Mouse (Mus musculus): ENCODE measurements around the gene Thsd7b. TPM values are rescaled to one million over a fixed set of nuclear protein-coding genes. Genes with fewer than 3 reads are reported as not detected.

Thsd7b gene
- polyA plus RNA-seq, 1 experiment from 2014 or later: 32.2 TPM

GRCm38 (mm10) chr1:129705701-129706100, 432.6 kb downstream of the Thsd7b start:
- H3K27ac ChIP-seq (replicated peaks): no peak overlapping the region
- no peaks in the 10 kb centered on the region for H3K36me3 ChIP-seq
- H3K27me3 ChIP-seq: no peaks in the 10 kb centered on the region
- WGBS: 95% methylated on average over 1 of the region's 1 CpGs
- no peak for ATAC-seq (ENCODE audit: low read depth)
- no peak overlapping the region for H3K4me3 ChIP-seq
- no peaks in the 10 kb centered on the region for H3K9me3 ChIP-seq
- no peak overlapping the region for H3K4me2 ChIP-seq
- no peaks in the 10 kb centered on the region for H3K4me1 ChIP-seq (replicated peaks)
- H3K9ac ChIP-seq: no peak overlapping the region

- WGBS: 93% methylated on average over 3 of the region's 3 CpGs
- Histone ChIP-seq H3K27me3 (no peaks in the 10 kb centered on the region), H3K9me3 (no peaks in the 10 kb centered on the region), H3K4me1 (replicated peaks) (no peaks in the 10 kb centered on the region), H3K36me3 (no peaks in the 10 kb centered on the region), H3K9ac (no peak overlapping the region), H3K27ac (replicated peaks) (no peak overlapping the region), H3K4me2 (no peak overlapping the region), H3K4me3 (no peak overlapping the region)
- no peak for ATAC-seq (ENCODE audit: low read depth)
Measured at GRCm38 (mm10) chr1:129712706-129713105, 439.6 kb downstream of the Thsd7b start.

- ATAC-seq (ENCODE audit: low read depth): no peak
- 88% methylated on average over 3 of the region's 3 CpGs for WGBS
- no peaks in the 10 kb centered on the region for H3K4me1 ChIP-seq (replicated peaks)
- H3K4me3 ChIP-seq: no peak overlapping the region
- H3K27ac ChIP-seq (replicated peaks): no peak overlapping the region
- H3K27me3 ChIP-seq: no peaks in the 10 kb centered on the region
- H3K9ac ChIP-seq: no peak overlapping the region
- no peaks in the 10 kb centered on the region for H3K9me3 ChIP-seq
- H3K36me3 ChIP-seq: no peaks in the 10 kb centered on the region
- no peak overlapping the region for H3K4me2 ChIP-seq
Measured at GRCm38 (mm10) chr1:129713571-129713970, 440.5 kb downstream of the Thsd7b start.

GRCm38 (mm10) chr1:129719592-129719991, 446.5 kb downstream of the Thsd7b start:
- H3K4me3 ChIP-seq: no peak overlapping the region
- H3K27ac ChIP-seq (replicated peaks): no peak overlapping the region
- no peak for ATAC-seq (ENCODE audit: low read depth)
- H3K4me2 ChIP-seq: no peak overlapping the region
- no peaks in the 10 kb centered on the region for H3K36me3 ChIP-seq
- H3K4me1 ChIP-seq (replicated peaks): no peaks in the 10 kb centered on the region
- H3K27me3 ChIP-seq: no peaks in the 10 kb centered on the region
- H3K9ac ChIP-seq: no peak overlapping the region
- no peaks in the 10 kb centered on the region for H3K9me3 ChIP-seq

GRCm38 (mm10) chr1:129731991-129732390, 458.9 kb downstream of the Thsd7b start:
- no peaks in the 10 kb centered on the region for H3K36me3 ChIP-seq
- 87% methylated on average over 2 of the region's 2 CpGs for WGBS

GRCm38 (mm10) chr1:129747595-129747994, 474.5 kb downstream of the Thsd7b start:
- WGBS: 57% methylated on average over 3 of the region's 3 CpGs
- no peak overlapping the region for H3K9ac ChIP-seq
- H3K4me1 ChIP-seq (replicated peaks): peaks cover 5% of the 10 kb centered on the region; the same call in 1 of the 2 replicates
- H3K4me2 ChIP-seq: no peak overlapping the region
- no peak for ATAC-seq (ENCODE audit: low read depth)
- H3K27ac ChIP-seq (replicated peaks): no peak overlapping the region
- no peaks in the 10 kb centered on the region for H3K36me3 ChIP-seq
- no peak overlapping the region for H3K4me3 ChIP-seq
- no peaks in the 10 kb centered on the region for H3K27me3 ChIP-seq
- no peaks in the 10 kb centered on the region for H3K9me3 ChIP-seq

More at GRCm38 (mm10) chr1:129731991-129732390, 458.9 kb downstream of the Thsd7b start:
- H3K27me3 ChIP-seq: no peaks in the 10 kb centered on the region
- H3K9me3 ChIP-seq: no peaks in the 10 kb centered on the region
- no peak overlapping the region for H3K4me3 ChIP-seq
- no peak overlapping the region for H3K4me2 ChIP-seq
- ATAC-seq (ENCODE audit: low read depth): no peak
- no peak overlapping the region for H3K9ac ChIP-seq
- H3K4me1 ChIP-seq (replicated peaks): no peaks in the 10 kb centered on the region
- no peak overlapping the region for H3K27ac ChIP-seq (replicated peaks)

GRCm38 (mm10) chr1:129756548-129757240, 483.6 kb downstream of the Thsd7b start:
- H3K9me3 ChIP-seq: no peaks in the 10 kb centered on the region
- H3K36me3 ChIP-seq: no peaks in the 10 kb centered on the region
- no peak overlapping the region for H3K4me3 ChIP-seq
- 48% methylated on average over 1 of the region's 1 CpGs for WGBS
- no peak overlapping the region for H3K4me2 ChIP-seq
- no peaks in the 10 kb centered on the region for H3K27me3 ChIP-seq
- ATAC-seq (ENCODE audit: low read depth): peak; percentile 63
- H3K4me1 ChIP-seq (replicated peaks): peaks cover 9% of the 10 kb centered on the region; the same call in 1 of the 2 replicates
- H3K9ac ChIP-seq: no peak overlapping the region
- no peak overlapping the region; the same call in 1 of the 2 replicates for H3K27ac ChIP-seq (replicated peaks)

- Histone ChIP-seq H3K36me3 (no peaks in the 10 kb centered on the region), H3K4me1 (replicated peaks) (peaks cover 9% of the 10 kb centered on the region; the same call in 1 of the 2 replicates), H3K27ac (replicated peaks) (no peak overlapping the region), H3K9ac (no peak overlapping the region), H3K4me2 (no peak overlapping the region), H3K4me3 (no peak overlapping the region), H3K27me3 (no peaks in the 10 kb centered on the region), H3K9me3 (no peaks in the 10 kb centered on the region)
- WGBS: 73% methylated on average over 1 of the region's 1 CpGs
- no peak for ATAC-seq (ENCODE audit: low read depth)
Measured at GRCm38 (mm10) chr1:129759003-129759402, 485.9 kb downstream of the Thsd7b start.

- Histone ChIP-seq H3K4me1 (replicated peaks) (peaks cover 6% of the 10 kb centered on the region; the same call in 1 of the 2 replicates), H3K36me3 (no peaks in the 10 kb centered on the region), H3K9me3 (no peaks in the 10 kb centered on the region), H3K27me3 (no peaks in the 10 kb centered on the region), H3K4me2 (no peak overlapping the region), H3K27ac (replicated peaks) (no peak overlapping the region), H3K4me3 (no peak overlapping the region), H3K9ac (no peak overlapping the region)
- ATAC-seq (ENCODE audit: low read depth): no peak
- WGBS: 97% methylated on average over 1 of the region's 1 CpGs
Measured at GRCm38 (mm10) chr1:129761234-129761633, 488.1 kb downstream of the Thsd7b start.

GRCm38 (mm10) chr1:129764748-129765147, 491.6 kb downstream of the Thsd7b start:
- Histone ChIP-seq H3K9me3 (no peaks in the 10 kb centered on the region), H3K27ac (replicated peaks) (no peak overlapping the region), H3K4me2 (no peak overlapping the region), H3K4me3 (no peak overlapping the region), H3K27me3 (no peaks in the 10 kb centered on the region), H3K9ac (no peak overlapping the region), H3K4me1 (replicated peaks) (no peaks in the 10 kb centered on the region), H3K36me3 (no peaks in the 10 kb centered on the region)
- 50% methylated on average over 2 of the region's 2 CpGs for WGBS
- no peak for ATAC-seq (ENCODE audit: low read depth)

GRCm38 (mm10) chr1:129777055-129777454, 504.0 kb downstream of the Thsd7b start:
- H3K36me3 ChIP-seq: no peaks in the 10 kb centered on the region
- no peak for ATAC-seq (ENCODE audit: low read depth)
- H3K9me3 ChIP-seq: no peaks in the 10 kb centered on the region
- H3K27ac ChIP-seq (replicated peaks): no peak overlapping the region
- H3K4me1 ChIP-seq (replicated peaks): no peaks in the 10 kb centered on the region
- H3K27me3 ChIP-seq: no peaks in the 10 kb centered on the region
- 90% methylated on average over 5 of the region's 5 CpGs for WGBS
- no peak overlapping the region for H3K4me3 ChIP-seq
- H3K9ac ChIP-seq: no peak overlapping the region
- H3K4me2 ChIP-seq: no peak overlapping the region

- H3K36me3 ChIP-seq: no peaks in the 10 kb centered on the region
- H3K4me3 ChIP-seq: no peak overlapping the region
- 69% methylated on average over 4 of the region's 4 CpGs for WGBS
- no peaks in the 10 kb centered on the region for H3K9me3 ChIP-seq
- H3K27me3 ChIP-seq: no peaks in the 10 kb centered on the region
- no peak overlapping the region for H3K27ac ChIP-seq (replicated peaks)
- no peak overlapping the region for H3K4me2 ChIP-seq
- no peak overlapping the region for H3K9ac ChIP-seq
- no peaks in the 10 kb centered on the region for H3K4me1 ChIP-seq (replicated peaks)
- ATAC-seq (ENCODE audit: low read depth): no peak
Measured at GRCm38 (mm10) chr1:129779506-129779905, 506.4 kb downstream of the Thsd7b start.

- H3K36me3 ChIP-seq: no peaks in the 10 kb centered on the region
- H3K27me3 ChIP-seq: no peaks in the 10 kb centered on the region
- H3K27ac ChIP-seq (replicated peaks): no peak overlapping the region
- no peak overlapping the region for H3K4me3 ChIP-seq
- H3K4me2 ChIP-seq: no peak overlapping the region
- H3K9me3 ChIP-seq: no peaks in the 10 kb centered on the region
- ATAC-seq (ENCODE audit: low read depth): no peak
- H3K9ac ChIP-seq: no peak overlapping the region
- WGBS: 70% methylated on average over 1 of the region's 1 CpGs
- H3K4me1 ChIP-seq (replicated peaks): no peaks in the 10 kb centered on the region
Measured at GRCm38 (mm10) chr1:129780589-129780988, 507.5 kb downstream of the Thsd7b start.

Measured in neural tube, embryonic 13.5 days (tissue).